Mouse (Mus musculus) thymus, postnatal 10 days (tissue): Measurements from ENCODE around the gene Miip.
A peak's percentile ranks its signal among the peaks of the same experiment; 100 is the strongest.
"Not testable (repeated sequence)": the region's sequence is repeated elsewhere in the genome, so short reads cannot be mapped to it uniquely, and the experiment has no call there.

Experiments used
- DNase-seq, 2 experiments: peaks; one replicate each; pipeline ENCODE4 v3.0.0; 2021; ENCODE audit warnings: low spot score in 2 of 2

The Miip gene

DNA sequence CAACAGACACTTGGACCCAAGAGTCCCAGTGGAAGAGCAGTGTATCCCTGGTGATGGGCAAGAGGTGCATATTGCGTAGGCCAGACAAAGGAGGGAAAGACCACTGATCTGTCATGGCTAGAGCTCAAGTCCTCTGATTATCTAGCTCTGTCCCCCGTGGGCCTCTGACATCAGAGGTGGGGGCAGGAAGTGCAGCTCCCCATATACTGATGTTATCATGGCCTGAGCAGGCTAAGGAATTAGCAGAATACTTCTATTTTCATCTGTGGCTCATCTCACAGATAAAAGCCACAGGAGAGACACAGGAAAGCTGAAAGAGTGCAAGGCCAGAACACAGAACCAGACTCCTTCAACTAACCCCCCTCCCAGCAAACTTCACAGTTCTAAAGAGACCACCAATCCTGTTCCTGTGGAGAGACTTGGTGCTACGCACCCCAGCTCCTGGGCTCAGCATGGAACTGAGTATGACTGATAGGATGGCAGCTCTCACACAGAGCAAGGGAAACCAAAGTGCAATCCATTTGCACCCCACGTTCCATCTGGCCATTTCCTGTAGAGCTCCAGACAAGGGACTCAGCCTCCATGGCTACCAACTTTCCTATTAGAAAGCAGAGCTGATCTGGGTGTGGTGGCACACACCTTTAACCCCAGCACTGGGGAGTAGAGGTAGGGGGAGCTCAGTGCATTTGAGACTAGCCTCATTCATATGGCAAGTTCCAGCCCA is 7.4 kb upstream of the Miip start:
- no peak for DNase-seq

DNA sequence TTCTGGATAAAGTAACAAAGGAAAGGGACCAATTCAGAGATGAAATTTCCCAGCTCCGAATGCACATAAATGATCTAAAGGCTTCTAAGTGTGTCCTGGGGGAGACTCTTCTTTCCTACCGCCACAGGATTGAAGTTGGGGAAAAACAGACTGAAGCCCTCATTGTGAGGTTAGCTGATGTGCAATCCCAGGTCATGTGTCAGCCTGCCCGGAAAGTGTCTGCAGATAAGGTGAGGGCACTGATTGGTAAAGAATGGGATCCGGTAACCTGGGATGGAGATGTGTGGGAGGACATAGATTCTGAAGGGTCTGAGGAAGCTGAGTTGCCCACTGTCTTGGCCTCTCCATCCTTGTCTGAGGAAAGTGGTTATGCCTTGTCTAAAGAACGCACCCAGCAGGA is 622 bp upstream of the Miip start:
- DNase-seq = no peak

DNA sequence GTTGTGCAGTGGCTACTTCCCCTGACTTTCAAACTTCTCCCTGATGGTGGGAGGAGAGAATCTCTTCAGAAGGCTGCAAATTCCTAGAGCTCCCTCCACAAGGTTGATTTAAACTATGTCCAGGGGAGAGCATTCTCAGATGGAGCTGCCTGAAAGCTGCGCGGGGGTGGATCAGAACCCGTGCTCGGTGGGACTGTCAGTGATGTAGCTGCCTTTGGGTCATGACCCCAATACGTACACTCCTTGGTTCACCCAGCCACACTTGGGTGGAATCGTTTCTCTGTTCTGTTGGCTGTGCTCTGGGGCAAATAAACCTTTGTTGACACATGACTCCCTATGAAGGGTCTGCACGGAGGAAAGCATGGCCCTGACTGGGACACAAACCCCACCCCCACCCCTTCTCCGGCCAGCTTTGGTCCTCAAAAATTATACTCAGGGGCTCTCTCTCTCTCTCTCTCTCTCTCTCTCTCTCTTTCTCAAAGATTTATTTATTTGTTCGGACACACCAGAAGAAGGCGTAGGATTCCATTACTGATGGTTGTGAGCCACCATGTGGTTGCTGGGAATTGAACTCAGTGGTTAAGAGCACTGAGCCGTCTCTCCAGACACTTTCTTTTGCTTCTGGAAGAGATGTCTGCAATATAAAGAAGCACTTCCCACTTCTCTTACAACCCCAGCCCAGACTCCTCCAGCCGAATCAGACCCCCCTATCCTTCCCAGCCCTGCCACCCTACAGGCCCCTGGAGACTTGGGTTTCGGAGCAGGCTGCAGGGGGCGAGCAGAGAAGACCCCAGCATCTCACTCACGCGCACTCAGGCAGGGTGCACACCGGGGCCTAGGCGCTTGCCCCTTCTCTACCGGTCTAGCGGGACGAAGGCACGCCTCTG is 810 bp downstream of the Miip start:
- DNase-seq = no peak

DNA sequence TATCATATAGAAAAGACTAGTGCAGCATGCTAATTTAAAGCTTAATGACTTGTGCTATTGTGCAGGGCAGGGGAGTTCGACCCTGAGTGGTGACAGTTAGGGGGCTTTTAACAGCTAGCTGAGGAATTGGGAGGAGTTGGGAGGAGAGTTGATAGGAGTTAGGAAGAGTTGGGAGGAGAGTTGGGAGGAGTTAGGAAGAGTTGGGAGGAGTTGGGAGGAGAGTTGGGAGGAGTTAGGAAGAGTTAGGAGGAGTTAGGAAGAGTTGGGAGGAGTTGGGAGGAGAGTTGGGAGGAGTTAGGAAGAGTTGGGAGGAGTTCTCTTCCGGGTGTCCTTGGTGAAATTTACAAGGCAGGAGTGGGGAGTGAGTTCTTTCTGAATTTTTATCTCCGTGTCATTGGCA is 1.8 kb downstream of the Miip start:
- DNase-seq = not testable (repeated sequence)

DNA sequence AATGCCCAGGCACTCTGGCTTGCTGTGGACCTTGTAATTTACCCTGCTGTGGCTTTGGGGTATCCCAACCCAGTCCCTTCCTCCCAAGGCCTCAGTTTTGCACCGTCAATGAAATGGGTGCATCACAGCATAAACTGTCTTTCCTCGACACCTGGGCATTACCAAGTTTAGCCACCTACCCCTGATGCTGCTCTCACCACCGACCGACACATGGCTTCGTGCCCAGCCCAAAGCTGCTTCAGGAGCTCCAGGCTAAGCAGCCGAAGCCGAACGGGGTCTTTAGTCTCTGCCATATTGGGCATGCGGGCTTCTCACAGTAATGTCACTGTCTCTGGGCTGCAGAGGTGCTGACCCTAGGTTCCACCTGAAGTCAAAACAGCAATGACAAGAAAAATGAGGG is 2.6 kb downstream of the Miip start:
- DNase-seq = no peak

DNA sequence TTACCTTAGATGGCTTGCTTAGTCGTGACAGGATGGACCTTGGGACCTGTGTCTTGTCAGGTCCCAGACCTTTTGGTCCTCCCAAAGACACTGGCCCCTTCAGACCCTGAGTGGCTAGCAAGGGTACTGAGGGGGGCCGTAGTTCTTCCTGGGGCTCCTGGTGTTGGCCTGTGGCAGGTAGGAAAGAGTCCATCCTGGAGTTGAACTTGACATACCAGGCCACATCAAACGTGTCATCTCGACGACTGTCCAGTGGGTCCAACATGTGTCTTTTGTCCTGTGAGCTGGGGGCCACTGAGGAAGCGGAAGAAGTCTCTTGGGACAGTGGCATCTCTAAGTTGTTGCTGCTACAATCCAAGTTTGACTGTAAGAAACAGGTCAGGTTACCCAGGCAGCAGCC is 3.0 kb downstream of the Miip start:
- no peak for DNase-seq

DNA sequence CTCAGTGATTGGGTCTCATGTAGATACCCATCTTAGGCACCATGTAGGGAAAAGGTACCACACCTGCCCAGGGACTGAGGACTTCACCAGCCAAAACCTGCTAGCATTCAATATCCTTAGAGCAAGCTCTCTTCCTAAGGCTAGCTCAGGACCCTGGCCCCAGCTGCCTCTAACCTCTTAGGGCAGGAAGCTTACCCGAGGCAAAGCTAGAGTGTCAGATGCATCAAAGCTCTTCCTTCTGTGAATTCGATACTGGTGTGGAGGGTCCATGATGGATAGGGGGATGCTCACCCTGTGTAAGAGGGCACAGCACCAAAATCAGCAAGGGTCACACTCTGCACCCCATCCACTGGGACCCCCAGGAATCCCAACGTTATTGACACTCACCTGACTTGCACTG is 6.6 kb downstream of the Miip start:
- DNase-seq = no peak

DNA sequence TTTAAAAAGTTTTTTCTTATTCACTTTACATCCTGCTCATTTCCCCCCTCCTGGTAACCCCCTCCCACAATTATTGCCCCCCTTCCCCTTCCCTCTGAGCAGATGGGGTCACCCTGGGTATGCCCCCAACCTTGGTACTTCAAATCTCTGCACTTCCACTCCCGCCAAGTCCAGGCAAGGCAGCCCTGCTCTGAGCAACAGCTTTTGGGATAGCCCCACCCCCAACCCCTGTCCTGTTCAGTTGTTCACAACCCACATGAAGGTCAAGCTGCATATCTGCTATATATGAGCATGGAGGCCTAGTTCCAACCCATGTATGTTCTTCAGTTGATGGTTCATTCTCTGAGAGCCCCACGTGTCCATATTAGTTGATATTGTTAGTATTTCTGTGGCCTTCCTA is 17.8 kb downstream of the Miip start:
- no peak for DNase-seq

DNA sequence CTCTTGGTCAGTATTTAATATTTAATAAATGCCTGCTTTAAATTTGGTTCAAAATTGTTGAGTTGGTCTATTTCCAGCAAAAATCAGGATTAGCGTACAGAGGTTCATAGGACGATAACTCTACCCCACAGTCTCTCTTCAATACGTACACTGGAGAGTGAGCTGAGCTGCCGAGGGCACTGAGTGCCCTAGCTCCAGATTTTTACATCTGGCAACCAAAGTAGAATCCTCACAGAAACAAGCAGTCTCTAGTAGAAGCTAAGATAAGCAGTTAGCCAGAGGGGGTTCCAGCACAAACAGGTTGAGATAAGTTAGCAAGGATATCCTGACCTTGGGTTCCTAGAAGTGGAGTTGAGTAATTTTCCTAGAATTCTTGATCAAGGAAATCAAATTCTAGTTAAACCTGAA is 20.0 kb downstream of the Miip start:
- DNase-seq = no peak

DNA sequence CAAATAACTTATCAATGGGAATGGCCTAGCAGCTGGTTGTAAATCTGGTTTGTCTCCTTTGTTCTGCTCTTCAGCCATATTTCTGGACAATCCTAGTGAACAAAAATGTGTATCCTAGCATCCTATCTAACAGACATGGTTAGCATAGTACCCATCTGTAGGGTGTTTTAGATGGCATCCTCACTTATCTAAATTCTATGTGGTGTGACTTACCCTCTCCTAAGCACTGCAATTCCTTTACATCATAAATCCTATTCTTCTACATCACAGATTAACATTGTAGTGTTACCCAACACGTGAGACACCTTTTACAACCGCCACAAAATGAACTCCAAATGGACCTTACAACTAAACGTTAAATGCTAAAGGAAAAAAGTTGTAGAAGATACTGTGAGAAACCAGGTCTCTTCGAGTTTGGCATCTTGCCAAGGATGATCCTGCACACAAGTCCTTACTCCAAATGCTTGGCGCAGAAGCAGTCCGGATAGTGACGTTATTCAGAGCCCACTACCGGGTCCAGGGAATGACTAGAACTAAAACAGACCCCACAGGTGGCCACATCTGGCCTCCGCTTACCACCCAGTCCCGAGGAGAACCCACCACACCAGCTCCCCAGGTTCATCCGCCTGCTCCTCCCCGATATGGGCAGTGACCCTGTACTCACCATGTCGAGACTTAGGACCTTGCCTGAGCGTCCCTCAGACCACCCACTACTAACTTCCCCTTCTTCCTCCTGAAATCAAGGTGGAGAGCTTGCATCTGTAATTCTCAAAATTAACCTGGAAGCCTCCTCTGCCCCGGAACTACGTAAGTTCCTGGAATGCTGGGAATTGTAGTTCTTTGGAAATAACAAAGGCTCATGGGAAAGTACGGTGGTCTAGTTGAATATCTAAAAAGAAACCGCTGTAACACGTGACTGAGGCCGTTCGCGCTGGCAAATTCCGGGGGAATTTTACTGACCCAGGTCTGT is 20.7 kb downstream of the Miip start, which contains the start of gene Zfp933:
Gene Zfp933, minus strand, starts transcription at position 753 of the 970 bp plus-strand sequence.
- DNase-seq = peak; percentile 39 to 64

DNA sequence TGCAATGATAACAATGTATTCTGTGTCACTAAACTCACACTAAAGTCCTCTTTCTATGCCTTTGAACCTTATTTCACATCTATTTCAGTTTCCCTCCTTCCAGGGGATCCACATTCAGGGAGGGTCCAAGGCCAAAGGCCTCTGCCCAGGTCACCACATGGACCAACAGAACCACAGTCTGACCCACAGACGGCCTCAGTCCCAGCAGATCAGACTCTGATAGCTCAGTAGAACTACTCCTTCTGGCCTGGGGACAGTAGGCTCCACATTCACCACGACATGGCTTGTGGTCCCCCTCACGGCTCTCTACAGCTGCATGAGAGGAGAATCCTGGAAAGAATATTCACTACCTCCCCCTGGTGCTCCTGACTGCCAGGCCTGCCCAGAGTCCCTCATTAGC is 25.7 kb downstream of the Miip start:
- DNase-seq = no peak

DNA sequence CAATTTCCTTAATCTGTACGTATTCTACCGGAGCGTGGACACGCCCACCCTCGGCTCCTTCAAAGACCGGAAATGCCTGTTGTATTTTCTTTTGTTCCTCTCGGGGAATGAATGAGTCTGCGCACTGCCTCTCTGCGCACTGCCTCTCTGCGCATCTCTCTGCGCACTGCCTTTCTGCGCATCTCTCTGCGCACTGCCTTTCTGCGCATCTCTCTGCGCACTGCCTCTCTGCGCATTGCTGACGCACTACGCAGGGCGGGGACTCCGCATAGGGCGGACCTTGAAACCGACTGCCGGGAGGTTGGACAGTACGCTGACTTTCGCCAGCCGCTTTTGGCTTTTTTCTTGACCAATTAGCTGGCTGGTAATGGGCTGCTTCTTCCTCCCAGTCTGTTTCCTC is 29.3 kb downstream of the Miip start:
- DNase-seq = peak in 1 of 2 experiments; percentile 36

DNA sequence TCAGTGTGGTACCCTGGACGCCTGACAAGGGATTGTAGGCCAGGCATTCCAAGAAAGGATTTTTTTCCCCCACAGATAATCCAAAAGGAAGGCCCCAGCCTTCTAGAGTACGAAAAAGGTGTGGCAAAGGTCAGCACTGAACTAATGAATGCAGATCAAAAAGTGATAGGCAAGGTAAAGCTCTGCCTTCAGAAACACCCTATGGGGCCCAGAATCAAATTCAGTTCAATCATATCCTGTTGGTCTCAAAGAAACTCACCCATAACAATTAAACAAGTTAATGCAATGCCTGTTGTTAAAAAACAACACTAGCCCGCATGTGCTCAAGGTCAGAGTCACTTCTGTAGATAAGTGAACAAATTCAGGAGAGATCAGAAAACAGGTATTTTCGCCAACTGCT is 44.2 kb downstream of the Miip start:
- DNase-seq = no peak

DNA sequence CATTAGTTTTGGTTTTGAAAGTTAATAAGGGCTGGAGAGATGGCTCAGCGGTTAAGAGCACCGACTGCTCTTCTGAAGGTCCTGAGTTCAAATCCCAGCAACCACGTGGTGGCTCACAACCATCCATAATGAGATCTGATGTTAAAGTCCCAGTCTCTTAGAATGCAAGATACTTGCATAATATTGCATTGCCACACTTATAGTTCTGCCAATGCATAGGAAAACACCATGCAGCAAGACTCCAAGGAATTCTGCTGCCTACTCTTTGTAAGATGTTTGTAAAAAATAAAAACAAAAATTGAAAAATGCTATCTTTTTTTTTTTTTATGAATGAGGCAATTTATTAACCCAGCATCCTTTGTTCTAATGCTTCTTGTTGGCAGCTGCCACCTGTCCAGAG is 47.2 kb downstream of the Miip start:
- not testable (repeated sequence) for DNase-seq

DNA sequence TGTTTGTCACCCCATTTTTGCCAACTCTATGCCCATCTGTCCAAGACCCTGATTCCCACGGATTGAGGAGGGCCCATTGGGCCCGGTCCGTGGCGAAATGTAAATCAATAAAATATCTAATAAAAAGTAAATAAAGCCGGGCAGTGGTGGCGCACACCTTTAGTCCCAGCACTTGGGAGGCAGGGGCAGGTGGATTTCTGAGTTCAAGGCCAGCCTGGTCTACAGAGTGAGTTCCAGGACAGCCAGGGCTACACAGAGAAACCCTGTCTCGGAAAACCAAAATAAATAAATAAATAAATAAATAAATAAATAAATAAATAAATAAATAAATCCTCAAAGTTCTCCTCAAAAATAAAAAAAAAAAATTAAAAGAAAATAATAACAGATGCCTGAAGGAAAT is 49.0 kb downstream of the Miip start:
- DNase-seq = not testable (repeated sequence)

DNA sequence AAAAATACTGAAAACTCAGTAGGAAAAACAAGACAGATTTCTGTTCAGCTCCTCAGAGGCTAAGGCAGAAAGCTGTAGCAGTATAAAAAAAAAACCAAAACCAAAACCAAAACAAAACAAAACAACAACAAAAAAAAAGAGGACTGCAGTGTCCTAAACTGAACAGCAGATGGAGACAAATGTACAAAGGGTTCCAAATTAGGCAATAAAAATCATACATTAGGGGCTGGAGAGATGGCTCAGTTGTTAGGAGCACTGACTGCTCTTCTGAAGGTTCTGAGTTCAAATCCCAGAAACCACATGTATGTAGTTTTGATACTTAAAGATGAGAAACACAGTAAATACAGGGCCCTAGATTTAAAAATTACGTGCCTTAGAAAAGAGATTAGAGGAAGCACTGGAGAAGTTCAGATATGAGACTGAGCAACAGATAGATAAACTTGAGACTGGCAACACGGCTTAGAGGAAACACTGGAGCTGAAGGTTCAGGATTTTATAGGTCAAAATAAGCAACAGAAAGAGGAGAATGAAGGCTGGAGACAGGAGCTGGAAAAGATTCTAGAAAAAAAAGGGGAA is 53.9 kb downstream of the Miip start:
- no peak for DNase-seq

DNA sequence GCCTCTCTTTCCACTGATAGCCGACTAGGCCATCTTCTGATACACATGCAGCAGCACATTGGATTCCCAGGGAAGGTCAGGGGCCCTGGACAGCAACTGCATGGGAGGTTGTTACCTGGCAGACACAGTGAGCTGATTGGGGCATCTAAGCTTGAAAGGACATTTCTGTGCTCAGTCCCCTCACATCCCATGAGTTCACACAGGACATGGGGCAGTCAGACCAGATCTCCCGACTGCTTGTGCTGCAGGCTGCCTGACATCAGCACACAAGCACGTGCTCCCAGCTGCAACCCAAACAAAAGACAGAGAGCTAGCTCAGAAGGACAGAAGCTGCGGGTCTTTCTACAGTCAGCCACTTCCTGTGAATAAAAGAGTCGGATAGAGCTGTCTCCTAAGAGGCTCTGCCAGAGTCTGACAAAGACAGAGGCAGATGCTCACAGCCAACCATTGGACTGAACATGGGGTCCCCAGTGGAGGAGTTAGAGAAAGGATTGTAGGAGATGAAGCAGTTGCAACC is 55.3 kb downstream of the Miip start:
- no peak for DNase-seq
